Mouse (Mus musculus) ES-E14 (cell line): ENCODE measurements around the gene Lrmda. TPM values are rescaled to one million over a fixed set of nuclear protein-coding genes. Genes with fewer than 3 reads are reported as not detected.

Source experiments
- DNase-seq: peaks from one replicate; pipeline ENCODE4 v3.0.0-alpha.2; 2013; ENCODE audit warnings: low read depth, low spot score
- H3K27ac ChIP-seq: 2 replicates; pipeline ENCODE4 v1.5.1; 2012; ENCODE audit warnings: low read depth, mild to moderate bottlenecking, low read length, moderate library complexity, mixed read lengths; ENCODE audit not compliant: poor library complexity, insufficient read depth, severe bottlenecking
- H3K36me3 ChIP-seq: 2 replicates; pipeline ENCODE4 v1.6.1; 2012; ENCODE audit warnings: mild to moderate bottlenecking, low read length, moderate library complexity, mixed read lengths; ENCODE audit not compliant: control insufficient read depth, poor library complexity, insufficient read depth, severe bottlenecking
- H3K4me1 ChIP-seq, 2 experiments: fragments of 150-350 bp in 1 of 2; sonication (generic) in 1 of 2; 2 replicates each; pipeline ENCODE4 v1.6.1; 2012; ENCODE audit warnings: low read length in 2 of 2, mild to moderate bottlenecking in 1 of 2, mixed read lengths in 1 of 2; ENCODE audit not compliant: control insufficient read depth in 2 of 2, insufficient read depth in 2 of 2, poor library complexity in 1 of 2
- H3K4me3 ChIP-seq, 2 experiments: fragments of 150-350 bp in 1 of 2; sonication (generic) in 1 of 2; 2 replicates each; pipeline ENCODE4 v1.5.1; 2012; ENCODE audit warnings: low read length in 2 of 2, low read depth in 1 of 2, mild to moderate bottlenecking in 1 of 2, mixed read lengths in 1 of 2; ENCODE audit not compliant: insufficient read depth in 1 of 2, poor library complexity in 1 of 2, severe bottlenecking in 1 of 2
- H3K9ac ChIP-seq: 2 replicates; pipeline ENCODE4 v1.6.1; 2012; ENCODE audit warnings: low read depth, mild to moderate bottlenecking, low read length, mixed read lengths; ENCODE audit not compliant: poor library complexity, insufficient read depth, severe bottlenecking
- H3K9me3 ChIP-seq: fragments of 150-350 bp; sonication (generic); 2 replicates; pipeline ENCODE4 v1.6.1; 2012; ENCODE audit warnings: low read depth, mild to moderate bottlenecking, low read length; ENCODE audit not compliant: control insufficient read depth, insufficient read depth
- CHD2 ChIP-seq: IDR thresholded peaks from 2 replicates; pipeline ENCODE4 v1.6.1; 2014; ENCODE audit warnings: mild to moderate bottlenecking, low read depth, low read length, inconsistent platforms
- HCFC1 ChIP-seq: IDR thresholded peaks from 2 replicates; pipeline ENCODE4 v1.6.1; 2012; ENCODE audit warnings: low read length, inconsistent platforms, borderline replicate concordance; ENCODE audit not compliant: insufficient read depth
- MAFK ChIP-seq: IDR thresholded peaks from 2 replicates; pipeline ENCODE4 v1.6.1; 2014; ENCODE audit warnings: mild to moderate bottlenecking, low read depth, low read length, inconsistent platforms; ENCODE audit not compliant: insufficient read depth
- ZC3H11A ChIP-seq: IDR thresholded peaks from 2 replicates; pipeline ENCODE4 v1.6.1; 2012; ENCODE audit warnings: low read depth, mild to moderate bottlenecking, inconsistent platforms, low read length, borderline replicate concordance
- ZNF384 ChIP-seq: IDR thresholded peaks from 2 replicates; pipeline ENCODE4 v1.6.1; 2012; ENCODE audit warnings: low read depth, low read length, inconsistent platforms
- in situ Hi-C, 2 experiments: fragments of 600-800 bp; cut with MboI; formaldehyde crosslinking; loops; one replicate each; pipeline ENCODE4 v1.15.1; 2025; ENCODE audit warnings: low sequenced_read_pairs in 2 of 2, inconsistent platforms in 1 of 2; ENCODE audit not compliant: unreplicated experiment in 2 of 2
- total RNA-seq: library from RNA; depleted of rRNA; stranded (reverse); fragments of 300-350 nt; gene quantifications from 2 replicates; pipeline ENCODE4 v1.2.3, GENCODE M21; 2012

Lrmda gene
- total RNA-seq, 1 experiment = 0.22 TPM

DNA sequence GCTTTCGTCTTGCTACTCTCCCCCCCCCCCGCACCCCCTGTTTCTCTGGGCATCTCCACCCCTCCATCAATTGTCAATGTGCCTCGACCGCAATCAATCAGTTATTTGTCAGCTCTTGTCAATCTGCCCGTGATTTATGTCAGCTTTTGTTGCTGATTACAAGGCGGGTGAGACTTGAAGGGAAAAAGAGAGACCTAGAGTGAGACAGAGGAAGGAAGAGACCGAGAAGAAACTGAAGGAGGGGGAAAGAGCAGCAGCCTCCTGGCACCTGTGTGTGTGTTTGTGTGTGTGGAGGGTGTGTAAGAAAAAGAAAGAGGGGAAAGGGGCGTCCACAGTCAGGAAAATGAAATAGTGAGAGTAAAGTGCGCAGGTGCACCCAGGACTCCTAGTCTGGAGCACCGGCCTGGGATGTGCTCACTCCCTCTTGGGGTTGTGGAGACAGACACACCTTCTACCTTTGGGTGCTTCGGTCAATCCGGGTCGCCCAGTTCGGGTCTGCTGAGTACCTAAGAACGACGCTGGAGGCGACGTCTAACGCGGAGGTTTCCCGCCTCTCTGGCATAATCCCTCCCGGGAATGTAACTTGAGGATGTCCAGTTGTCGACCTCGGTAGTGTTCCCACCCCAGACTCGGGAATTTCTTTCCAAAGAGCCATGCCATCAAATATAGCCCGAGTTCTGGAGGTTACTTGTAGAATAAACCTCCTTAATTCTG, 30.8 kb upstream of the Lrmda start:
- no peak overlapping the region for H3K9ac ChIP-seq
- peak overlapping the region; percentile 41 to 57 for H3K4me3 ChIP-seq
- H3K27ac ChIP-seq = no peak overlapping the region
- no peak for TF ChIP-seq ZNF384
- TF ChIP-seq CHD2 = no peak
- TF ChIP-seq MAFK = no peak
- TF ChIP-seq HCFC1 = no peak
- TF ChIP-seq ZC3H11A = no peak
- H3K36me3 ChIP-seq = no peaks in the 10 kb centered on the region
- no peak for DNase-seq
- in situ Hi-C loops = loop anchor here (25.0 kb wide), 2 partner anchors 824 to 1424 kb away; no protein-coding TSS in a partner anchor
- peaks cover 0 to 15% of the 10 kb centered on the region in 2 experiments; a peak in 2 of 4 replicates for H3K4me1 ChIP-seq
- no peaks in the 10 kb centered on the region for H3K9me3 ChIP-seq

DNA sequence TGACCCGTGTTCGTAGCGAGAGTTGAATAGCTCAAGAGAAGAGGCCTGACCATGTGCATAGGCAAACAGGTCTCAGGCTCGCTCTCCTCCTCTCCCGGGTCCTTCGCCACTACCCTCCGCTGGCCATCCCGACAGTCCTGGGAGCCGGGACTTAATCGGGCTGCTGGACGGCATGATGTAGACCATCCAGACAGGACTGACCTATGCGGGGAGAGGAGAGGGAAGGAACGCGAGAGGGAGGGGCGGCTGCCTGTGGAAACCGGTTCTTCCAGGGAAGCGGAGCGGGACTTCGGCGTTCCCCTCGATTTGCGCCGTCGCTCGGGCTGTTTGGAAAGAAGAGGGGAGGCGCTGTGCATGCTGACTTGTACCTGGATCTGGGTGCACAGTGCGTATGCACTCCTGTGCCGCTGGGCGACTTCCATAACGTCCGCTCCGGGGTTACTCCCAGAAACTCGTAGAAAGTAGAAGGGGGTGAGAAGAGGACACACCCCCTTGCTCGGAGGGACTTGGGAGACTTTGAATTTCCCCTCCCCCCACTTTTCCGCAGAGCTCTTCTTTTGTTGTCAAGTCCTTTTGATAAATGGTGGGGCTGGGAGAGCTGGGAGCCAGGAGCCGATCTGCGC, 30.1 kb upstream of the Lrmda start, which contains the start of gene Zfp503:
Gene Zfp503 (minus strand): TSS at position 311 of the 623 bp plus-strand sequence.
- Histone ChIP-seq H3K4me3 (peak within 1 kb of the TSS; percentile 41 to 57), H3K4me1 (peaks cover 0 to 18% of the 10 kb centered on the region in 2 experiments; a peak in 2 of 4 replicates)

DNA sequence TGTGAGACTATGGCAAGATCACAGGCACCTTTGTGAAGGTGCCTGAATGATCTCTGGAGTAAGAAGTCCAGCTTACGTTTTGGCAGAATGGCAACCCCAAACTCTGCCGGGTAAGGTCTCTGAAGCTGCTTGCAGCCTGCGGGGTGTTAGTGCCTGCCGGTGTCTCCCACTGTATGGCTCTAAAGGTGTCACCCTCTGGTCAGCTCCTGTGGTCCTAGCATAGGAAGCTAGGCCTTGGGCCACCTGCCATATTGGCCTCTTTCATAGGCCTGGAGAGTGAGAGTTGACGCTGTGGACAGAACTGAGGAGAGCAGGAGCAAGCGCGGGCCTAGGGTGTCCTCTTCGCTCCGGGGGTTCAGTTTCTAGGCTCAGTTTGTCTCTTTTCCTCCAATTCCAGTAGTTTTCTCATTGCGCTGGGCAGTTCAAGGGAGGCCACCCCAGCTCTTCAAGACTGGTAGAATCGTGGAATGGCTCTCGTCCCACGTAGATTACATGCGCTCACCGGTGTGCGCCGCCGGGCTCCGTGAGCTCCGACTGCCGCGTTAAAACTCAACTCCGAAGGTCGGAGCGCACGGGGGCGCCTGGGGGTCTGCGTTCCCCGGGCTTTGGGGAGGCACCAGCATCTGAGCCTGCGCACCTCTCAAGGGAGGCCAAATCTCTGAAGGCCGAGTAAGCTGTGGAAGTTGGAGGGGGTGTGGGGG, 29.0 kb upstream of the Lrmda start:
- Histone ChIP-seq H3K9ac (no peak overlapping the region), H3K4me1 (peaks cover 0 to 20% of the 10 kb centered on the region in 2 experiments; a peak in 2 of 4 replicates), H3K4me3 (no peak overlapping the region), H3K9me3 (no peaks in the 10 kb centered on the region), H3K27ac (no peak overlapping the region), H3K36me3 (no peaks in the 10 kb centered on the region)
- TF ChIP-seq CHD2 (no peak), MAFK (no peak), HCFC1 (no peak)
- DNase-seq = no peak
- in situ Hi-C loops = loop anchor here (25.0 kb wide), 2 partner anchors 822 to 1422 kb away; no protein-coding TSS in a partner anchor

More for the DNA sequence above, 30.1 kb upstream of the Lrmda start, which contains the start of gene Zfp503:
- Histone ChIP-seq H3K36me3 (no peaks in the 10 kb centered on the region), H3K9ac (no peak within 1 kb of the TSS), H3K9me3 (no peaks in the 10 kb centered on the region), H3K27ac (no peak within 1 kb of the TSS)
- TF ChIP-seq ZC3H11A = no peak
- TF ChIP-seq ZNF384 = no peak
- TF ChIP-seq CHD2 = no peak
- TF ChIP-seq HCFC1 = no peak
- TF ChIP-seq MAFK = no peak
- in situ Hi-C loops = loop anchor here (25.0 kb wide), 2 partner anchors 823 to 1423 kb away; no protein-coding TSS in a partner anchor
- no peak for DNase-seq

DNA sequence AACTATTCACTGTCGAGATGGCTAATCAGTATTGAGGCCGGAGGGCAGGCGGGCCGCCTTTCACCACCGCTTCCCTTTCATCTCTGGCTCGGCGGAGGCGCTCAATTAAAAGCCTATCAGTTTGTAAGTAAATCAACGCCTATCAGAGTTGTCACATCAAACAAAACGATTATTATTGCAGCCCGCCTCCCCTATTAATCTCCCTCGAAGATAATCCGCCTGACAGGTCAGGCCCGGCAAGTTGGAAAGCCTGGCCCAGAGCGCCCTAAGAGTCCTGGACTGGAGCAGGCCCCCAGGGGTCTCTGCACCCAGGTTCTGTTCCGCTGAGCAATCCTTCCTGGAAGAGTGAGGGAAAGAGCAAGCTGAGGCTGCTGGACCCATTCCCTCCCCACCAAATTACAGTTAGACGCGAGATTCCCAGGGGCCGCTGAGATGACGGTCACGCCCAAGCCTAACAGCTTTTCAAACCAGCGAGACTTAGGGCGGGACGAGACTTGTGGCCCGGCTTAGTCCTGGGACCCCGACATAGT, 28.2 kb upstream of the Lrmda start:
- Histone ChIP-seq H3K4me1 (peaks cover 0 to 19% of the 10 kb centered on the region in 2 experiments; a peak in 2 of 4 replicates), H3K9me3 (no peaks in the 10 kb centered on the region), H3K4me3 (no peak overlapping the region), H3K9ac (no peak overlapping the region), H3K27ac (no peak overlapping the region), H3K36me3 (no peaks in the 10 kb centered on the region)
- in situ Hi-C loops = loop anchor here (25.0 kb wide), 2 partner anchors 821 to 1421 kb away; no protein-coding TSS in a partner anchor
- no peak for DNase-seq
- TF ChIP-seq ZC3H11A = no peak
- TF ChIP-seq HCFC1 = no peak
- TF ChIP-seq CHD2 = peak; percentile 62; the same call in 1 of the 2 replicates
